Mouse (Mus musculus) ES-Bruce4 (cell line): Measurements from ENCODE around the gene Apopt1.

Experiments
- CTCF ChIP-seq: IDR thresholded peaks from one replicate; pipeline ENCODE4 v1.8.1; 2011; ENCODE audit warnings: low read depth, low read length
- POLR2A ChIP-seq: IDR thresholded peaks from one replicate; pipeline ENCODE4 v1.8.1; 2011; ENCODE audit warnings: low read length; ENCODE audit not compliant: insufficient read depth

DNA sequence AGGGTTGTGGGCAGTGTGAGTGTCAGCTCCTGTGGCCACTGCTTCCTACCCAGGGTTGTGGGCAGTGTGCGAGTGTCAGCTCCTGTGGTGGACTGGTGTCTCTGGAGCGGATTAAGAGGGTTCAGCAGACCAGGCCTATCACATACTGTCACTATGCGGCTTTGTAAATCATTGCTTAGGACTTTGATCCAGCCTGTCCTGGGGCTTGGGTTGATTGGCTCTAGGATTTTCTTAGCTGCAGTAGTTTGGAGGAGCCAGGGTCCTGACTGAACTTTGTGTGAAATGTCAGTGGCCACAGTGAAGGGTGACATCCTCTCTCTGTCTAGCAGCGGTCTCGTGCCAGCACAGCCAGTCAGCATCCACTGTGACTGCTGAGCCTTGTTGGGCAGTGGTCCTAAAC is 77.0 kb downstream of the Apopt1 start:
- TF ChIP-seq CTCF (no peak), POLR2A (no peak)
